Mouse (Mus musculus) fat pad, adult 2 months (tissue): ENCODE results near the gene Rmnd1.
A peak's percentile ranks its signal among the peaks of the same experiment; 100 is the strongest.

Experiments
- DNase-seq: peaks from one replicate; pipeline ENCODE4 v3.0.0-alpha.2; 2011; ENCODE audit warnings: low read depth, low spot score; ENCODE audit errors: extremely low read depth

Gene Rmnd1

GRCm38 (mm10) chr10:4391851-4392250 lies 40.3 kb downstream of the Rmnd1 start:
- DNase-seq, result peak; percentile 78

- DNase-seq, result no peak
Measured at GRCm38 (mm10) chr10:4391076-4391475, 41.1 kb downstream of the Rmnd1 start.

- DNase-seq, result no peak
Measured at GRCm38 (mm10) chr10:4390550-4390949, 41.6 kb downstream of the Rmnd1 start.

GRCm38 (mm10) chr10:4389461-4390112 lies 42.6 kb downstream of the Rmnd1 start:
- no peak for DNase-seq

GRCm38 (mm10) chr10:4389036-4389435 lies 43.2 kb downstream of the Rmnd1 start:
- no peak for DNase-seq

- no peak for DNase-seq
Measured at GRCm38 (mm10) chr10:4388384-4388745, 43.8 kb downstream of the Rmnd1 start.

GRCm38 (mm10) chr10:4387701-4388383 lies 44.3 kb downstream of the Rmnd1 start, which contains the start of gene Zbtb2:
TSS of gene Zbtb2 (minus strand) at chr10:4388108.
- no peak for DNase-seq

- DNase-seq, result peak; percentile 49
Measured at GRCm38 (mm10) chr10:4386609-4387591, 45.3 kb downstream of the Rmnd1 start.

GRCm38 (mm10) chr10:4384244-4384643 lies 47.9 kb downstream of the Rmnd1 start:
- no peak for DNase-seq

GRCm38 (mm10) chr10:4380748-4381147 lies 51.4 kb downstream of the Rmnd1 start:
- no peak for DNase-seq

GRCm38 (mm10) chr10:4376931-4377330 lies 55.3 kb downstream of the Rmnd1 start:
- DNase-seq, result no peak

GRCm38 (mm10) chr10:4376461-4376860 lies 55.7 kb downstream of the Rmnd1 start:
- no peak for DNase-seq

GRCm38 (mm10) chr10:4375267-4375666 lies 56.9 kb downstream of the Rmnd1 start:
- no peak for DNase-seq

GRCm38 (mm10) chr10:4374734-4375133 lies 57.5 kb downstream of the Rmnd1 start:
- DNase-seq, result no peak

- no peak for DNase-seq
Measured at GRCm38 (mm10) chr10:4374239-4374638, 57.9 kb downstream of the Rmnd1 start.

GRCm38 (mm10) chr10:4373558-4373957 lies 58.6 kb downstream of the Rmnd1 start:
- DNase-seq, result no peak

GRCm38 (mm10) chr10:4372011-4372410 lies 60.2 kb downstream of the Rmnd1 start:
- DNase-seq, result no peak

- no peak for DNase-seq
Measured at GRCm38 (mm10) chr10:4370105-4370504, 62.1 kb downstream of the Rmnd1 start.

GRCm38 (mm10) chr10:4364618-4365017 lies 67.6 kb downstream of the Rmnd1 start:
- DNase-seq, result no peak

GRCm38 (mm10) chr10:4357435-4357834 lies 74.8 kb downstream of the Rmnd1 start:
- no peak for DNase-seq

- DNase-seq, result no peak
Measured at GRCm38 (mm10) chr10:4356640-4357039, 75.5 kb downstream of the Rmnd1 start.
